Mouse (Mus musculus): ENCODE data around the gene Fam193a. TPM values are rescaled to one million over a fixed set of nuclear protein-coding genes. Genes with fewer than 3 reads are reported as not detected.
A peak's percentile ranks its signal among the peaks of the same experiment; 100 is the strongest.

The Fam193a gene
- total RNA-seq (2015) (33.4 and 40.0 TPM in 2 replicates), total RNA-seq (2017) (43.0 and 44.8 TPM in 2 replicates)

- ATAC-seq (ENCODE audit: poor library complexity, severe bottlenecking) = peak; percentile 99
Measured at GRCm38 (mm10) chr5:34369341-34370021, at the start of gene Fam193a. Gene Fam193a, plus strand, starts transcription at chr5:34369933.

DNA sequence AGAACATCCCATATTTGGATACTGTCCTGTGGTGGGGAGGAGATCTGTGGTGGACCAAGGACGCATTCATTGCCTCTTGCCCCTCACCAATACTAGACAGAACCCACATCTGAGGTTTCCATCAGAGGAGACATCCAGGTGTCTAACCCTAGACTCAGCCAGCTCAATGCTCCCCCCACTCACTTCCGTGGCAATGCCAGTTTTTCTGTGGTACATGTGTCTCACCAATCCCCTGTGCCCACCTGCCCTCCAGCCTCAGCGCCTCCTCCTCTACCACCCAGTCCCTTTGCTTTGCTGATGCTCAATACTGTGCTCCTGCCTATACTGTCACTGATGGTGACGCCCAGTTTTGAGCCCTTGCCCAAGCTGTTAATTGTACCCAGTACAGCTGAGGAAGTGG is 48.5 kb upstream of the Fam193a start:
- no peak for ATAC-seq (ENCODE audit: poor library complexity, severe bottlenecking)

GRCm38 (mm10) chr5:34325286-34325685 is 44.4 kb upstream of the Fam193a start:
- no peak for ATAC-seq (ENCODE audit: poor library complexity, severe bottlenecking)

GRCm38 (mm10) chr5:34326249-34326691 is 43.5 kb upstream of the Fam193a start:
- no peak for ATAC-seq (ENCODE audit: poor library complexity, severe bottlenecking)

DNA sequence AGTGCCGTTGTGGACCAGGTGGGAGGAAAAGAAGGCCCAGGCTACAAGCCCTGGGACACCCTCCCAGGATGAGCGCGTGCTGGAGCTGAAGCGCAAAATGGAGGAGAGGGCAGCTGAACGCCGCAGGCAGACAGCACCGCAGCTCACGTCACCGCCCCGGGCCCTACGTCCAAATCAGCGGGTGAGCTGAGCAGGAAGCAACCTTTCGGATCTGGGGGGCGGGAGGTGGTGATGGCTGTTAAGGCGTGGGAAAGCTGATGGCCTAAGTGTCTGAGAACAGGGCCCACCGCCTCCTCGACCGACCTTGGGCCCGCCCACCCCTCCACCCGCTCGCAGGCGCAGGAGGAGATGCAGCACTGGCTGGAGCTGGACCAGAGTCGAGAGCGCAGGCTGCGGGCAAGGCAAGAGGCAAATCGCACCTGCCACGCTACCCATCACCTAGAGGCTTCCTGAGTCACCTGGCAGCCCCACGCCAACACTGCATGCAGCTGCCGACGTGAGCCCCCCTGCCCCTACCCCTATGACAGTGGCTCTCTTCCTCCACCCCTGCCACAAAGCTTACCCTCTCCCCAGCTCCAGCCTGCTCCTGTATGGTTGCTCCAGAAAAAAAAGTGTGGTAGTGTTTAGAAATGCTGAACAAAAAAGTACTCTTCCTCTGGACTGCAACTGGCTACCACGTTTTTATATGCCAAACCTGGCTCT is 42.7 kb upstream of the Fam193a start:
- ATAC-seq (ENCODE audit: poor library complexity, severe bottlenecking) = no peak

DNA sequence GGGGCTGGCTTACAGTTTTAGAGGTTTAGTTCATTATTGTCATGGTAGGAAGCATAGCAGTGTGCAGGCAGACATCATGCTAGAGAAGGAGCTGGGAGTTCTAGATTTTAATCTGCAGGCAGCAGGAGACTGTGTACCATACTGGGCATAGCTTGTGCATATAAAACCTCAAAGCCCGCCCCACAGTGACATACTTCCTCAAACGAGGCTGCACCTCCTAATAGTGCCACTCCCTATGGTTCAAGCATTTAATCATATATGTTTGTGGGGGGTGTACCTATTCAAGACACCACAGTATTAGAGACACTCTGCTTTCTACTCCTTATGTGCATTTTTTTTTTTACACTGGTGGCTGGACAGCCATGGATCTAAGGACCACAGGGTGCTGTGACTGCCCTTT is 39.6 kb upstream of the Fam193a start:
- no peak for ATAC-seq (ENCODE audit: poor library complexity, severe bottlenecking)

DNA sequence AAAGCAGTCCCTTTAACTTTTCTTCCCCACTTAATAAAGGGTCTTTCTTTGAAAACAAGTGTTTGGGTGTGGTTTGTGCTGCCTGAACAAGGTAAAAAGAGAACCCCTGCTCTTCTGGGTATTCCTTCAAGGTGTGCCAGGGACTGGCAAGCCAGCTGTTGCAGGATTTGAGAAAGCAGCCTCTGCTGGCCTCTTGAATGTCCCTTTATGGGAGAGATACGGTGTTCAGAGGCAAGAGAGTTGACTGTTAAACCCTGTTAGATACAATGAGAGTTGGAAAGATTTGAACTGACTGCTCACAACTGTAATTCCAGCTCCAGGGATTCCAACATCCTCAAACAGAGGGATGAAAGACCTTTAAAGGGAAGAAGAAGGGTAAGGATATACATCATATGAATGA is 35.7 kb upstream of the Fam193a start:
- no peak for ATAC-seq (ENCODE audit: poor library complexity, severe bottlenecking)

DNA sequence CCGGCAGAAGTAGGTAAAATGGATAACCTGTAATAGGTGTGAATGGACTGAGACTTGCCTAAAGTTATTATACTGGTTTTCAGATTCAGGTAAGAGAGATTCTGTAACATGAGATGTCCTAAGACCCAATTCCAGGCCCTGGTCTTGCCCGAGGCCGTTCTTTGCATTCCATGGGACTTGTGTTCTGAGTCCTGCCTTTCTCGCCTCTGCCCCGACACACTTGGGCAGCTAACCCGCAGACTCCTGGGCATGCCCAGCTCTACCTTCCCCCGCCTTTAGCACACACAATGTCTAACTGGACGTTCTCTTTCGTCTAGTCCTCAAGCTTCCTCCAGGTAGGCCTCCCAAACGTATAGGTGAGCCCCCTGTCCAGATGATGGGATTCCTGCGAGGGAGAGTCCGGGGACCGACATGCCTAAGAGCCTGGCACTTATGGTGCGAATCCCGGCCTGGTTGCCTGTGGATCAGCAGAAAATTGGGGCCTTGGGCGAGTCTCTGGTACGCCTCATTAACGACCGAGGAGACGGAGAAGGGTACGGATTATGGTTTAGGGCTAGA is 34.1 kb upstream of the Fam193a start:
- peak; percentile 31 for ATAC-seq (ENCODE audit: poor library complexity, severe bottlenecking)

DNA sequence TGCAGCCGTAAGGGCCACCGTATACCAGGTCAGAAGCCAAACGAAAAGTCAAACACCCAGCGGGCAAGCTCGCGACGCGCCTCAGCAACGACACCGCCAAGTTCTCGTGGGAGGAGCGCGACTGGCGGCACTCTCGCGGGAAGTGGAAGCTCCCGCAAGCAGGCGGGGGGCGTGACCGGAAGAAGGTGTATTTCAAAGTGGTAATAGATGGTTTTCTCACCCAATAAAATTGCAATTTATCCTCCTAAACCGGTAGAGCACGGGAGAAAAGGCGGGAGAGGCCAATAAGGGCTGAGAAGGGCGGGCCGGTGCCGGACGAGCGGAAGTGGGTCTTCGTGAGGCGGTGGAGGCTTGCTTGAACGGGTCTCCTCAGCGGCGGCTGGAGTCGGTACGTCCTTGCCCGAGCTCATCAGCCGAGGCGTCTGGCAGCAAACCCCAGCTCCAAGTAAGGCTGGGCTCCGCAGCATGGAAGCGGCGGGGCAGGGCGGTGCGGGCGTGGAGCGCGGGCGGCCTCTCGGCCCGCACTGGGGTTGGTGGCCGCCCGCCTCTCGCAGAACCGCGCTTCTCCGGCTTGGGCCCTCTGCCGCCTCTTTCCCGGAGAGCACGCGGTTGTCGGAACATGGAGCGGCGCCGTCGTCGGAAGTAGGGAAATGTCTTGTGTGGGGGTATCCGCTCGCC is 33.5 kb upstream of the Fam193a start, which contains the start of gene Rnf4:
Gene Rnf4, plus strand, starts transcription at position 193 of the 678 bp plus-strand sequence.
- peak; percentile 93 for ATAC-seq (ENCODE audit: poor library complexity, severe bottlenecking)

GRCm38 (mm10) chr5:34336775-34337450 is 32.8 kb upstream of the Fam193a start:
- peak; percentile 56 for ATAC-seq (ENCODE audit: poor library complexity, severe bottlenecking)

- no peak for ATAC-seq (ENCODE audit: poor library complexity, severe bottlenecking)
Measured at GRCm38 (mm10) chr5:34340246-34340645, 29.5 kb upstream of the Fam193a start.

DNA sequence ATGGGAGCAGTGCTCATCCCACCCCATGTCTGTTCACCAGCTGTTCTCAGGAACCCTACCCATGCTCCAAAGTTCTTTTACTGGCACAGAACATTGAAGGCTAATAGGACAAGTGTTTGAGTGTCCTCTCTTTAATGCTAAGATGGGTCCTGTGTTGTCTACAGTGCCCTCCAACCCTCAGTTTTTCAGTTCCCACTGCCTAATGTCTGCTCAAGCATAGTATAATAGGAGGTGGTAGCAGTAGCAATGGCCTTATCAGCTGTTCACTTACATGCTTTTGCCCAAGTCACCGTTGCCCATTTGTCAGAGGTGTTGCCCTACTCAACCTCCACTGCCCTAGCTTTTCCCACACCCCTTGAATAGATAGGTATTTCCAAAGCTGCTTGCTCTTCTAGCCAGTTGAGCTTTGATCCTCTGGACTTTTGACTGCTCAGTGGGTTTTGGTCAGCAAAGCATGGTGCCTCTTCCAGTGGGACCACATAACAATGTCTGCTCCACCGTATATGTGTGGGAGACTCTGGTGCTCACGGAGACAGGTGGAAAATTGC is 17.6 kb upstream of the Fam193a start:
- ATAC-seq (ENCODE audit: poor library complexity, severe bottlenecking) = no peak

- ATAC-seq (ENCODE audit: poor library complexity, severe bottlenecking) = no peak
Measured at GRCm38 (mm10) chr5:34360261-34360660, 9.5 kb upstream of the Fam193a start.

DNA sequence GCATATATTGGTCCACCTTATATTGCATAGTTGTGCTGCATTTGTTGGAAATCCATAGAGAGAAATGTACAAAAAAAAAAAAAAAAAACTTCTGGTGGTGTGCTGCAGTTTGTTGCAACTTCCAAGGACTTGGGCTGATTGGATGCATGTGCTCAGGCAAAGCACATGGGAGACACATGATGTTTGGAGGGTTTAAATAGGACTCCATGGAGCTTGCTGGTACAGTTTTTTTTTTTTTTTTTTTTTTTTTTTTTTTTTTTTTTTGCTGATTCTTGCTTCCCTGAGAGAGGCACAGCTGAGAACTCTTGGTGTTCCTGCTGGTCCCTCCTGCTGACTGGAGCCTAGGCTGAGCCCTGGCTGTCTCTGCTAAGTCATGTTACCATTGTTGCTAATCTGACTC is 6.6 kb upstream of the Fam193a start:
- no peak for ATAC-seq (ENCODE audit: poor library complexity, severe bottlenecking)

GRCm38 (mm10) chr5:34368551-34369290 is 1.0 kb upstream of the Fam193a start:
- no peak for ATAC-seq (ENCODE audit: poor library complexity, severe bottlenecking)

DNA sequence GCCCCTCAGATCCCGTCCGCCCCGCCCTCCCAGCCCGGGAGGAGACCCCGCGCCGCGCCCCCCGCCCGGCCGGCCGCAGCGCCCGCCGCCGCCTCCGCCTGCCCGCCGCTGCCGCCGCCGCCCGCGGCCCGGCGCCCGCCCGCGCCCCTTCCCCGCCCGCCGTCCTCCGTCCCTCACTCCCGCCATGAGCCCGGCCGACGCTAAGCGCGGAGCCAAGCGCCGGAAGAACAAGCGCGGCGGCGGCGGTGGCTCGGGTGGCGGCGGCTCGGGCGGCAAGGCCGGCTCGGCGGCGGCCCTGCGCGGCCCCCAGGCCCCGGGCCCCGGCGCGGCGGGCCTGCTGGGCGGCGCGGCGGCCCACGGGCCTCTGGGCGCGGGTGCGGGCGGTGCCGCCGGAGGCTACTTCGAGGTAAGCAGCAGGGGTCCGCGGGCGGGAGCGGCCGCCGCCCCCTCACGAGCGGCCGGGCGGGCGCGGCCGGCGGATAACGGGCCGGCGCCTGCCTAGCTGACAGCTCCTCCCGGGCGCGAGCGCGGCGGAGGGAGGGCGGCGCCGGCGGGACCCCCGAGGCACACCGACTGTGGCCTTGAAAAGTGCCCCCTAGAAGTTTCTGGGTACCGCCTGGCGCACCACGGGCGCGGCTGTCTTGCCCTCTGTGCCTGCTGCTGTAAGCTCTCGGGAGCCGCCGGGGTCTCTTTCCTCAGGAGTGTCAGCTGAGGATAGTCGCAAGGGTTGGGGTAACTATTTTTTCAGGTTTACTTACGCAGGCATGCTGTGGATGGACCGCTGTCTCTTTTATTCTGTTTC is 490 bp downstream of the Fam193a start:
- no peak for ATAC-seq (ENCODE audit: poor library complexity, severe bottlenecking)

DNA sequence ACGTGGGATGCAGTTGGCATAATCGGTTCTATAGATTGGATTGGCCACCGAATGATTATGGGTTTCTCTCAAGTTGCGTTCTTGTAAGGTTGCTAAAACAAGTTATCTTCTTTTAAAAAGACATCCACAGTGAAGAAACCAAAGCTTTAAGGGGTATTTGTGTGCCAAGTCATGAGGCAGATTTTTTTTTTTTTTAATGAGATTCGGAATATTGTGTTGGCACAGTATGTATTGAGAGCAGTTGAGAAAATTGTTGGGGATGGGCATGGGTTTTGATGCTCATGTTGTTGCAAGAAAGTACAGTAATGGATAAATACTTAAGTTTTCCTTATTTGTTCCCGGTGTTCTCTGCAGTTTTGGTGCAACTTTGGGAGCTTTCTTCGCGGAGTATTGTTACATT is 1.1 kb downstream of the Fam193a start:
- ATAC-seq (ENCODE audit: poor library complexity, severe bottlenecking) = no peak

- ATAC-seq (ENCODE audit: poor library complexity, severe bottlenecking) = no peak
Measured at GRCm38 (mm10) chr5:34372141-34372540, 2.4 kb downstream of the Fam193a start.

DNA sequence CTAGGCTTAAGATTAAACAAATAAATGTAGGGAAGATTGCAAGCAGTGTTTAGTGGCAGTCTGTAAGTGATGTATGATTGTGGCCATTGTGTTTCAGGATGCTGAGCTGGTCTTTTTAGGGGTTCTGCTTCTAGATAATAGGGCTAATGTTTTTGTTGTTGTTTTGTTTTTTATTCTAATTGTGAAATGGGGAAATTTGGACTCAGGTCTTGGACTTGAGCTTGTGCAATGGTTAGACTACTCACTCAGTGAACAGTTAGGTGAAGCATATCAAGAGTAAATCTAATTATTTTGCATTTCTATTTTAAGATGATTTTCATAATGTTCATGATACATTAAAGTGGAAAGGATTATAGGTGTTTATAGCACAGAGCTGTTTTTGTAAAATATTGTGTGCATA is 2.8 kb downstream of the Fam193a start:
- no peak for ATAC-seq (ENCODE audit: poor library complexity, severe bottlenecking)
